Mouse (Mus musculus): ENCODE measurements around the gene Urad. TPM values are rescaled to one million over a fixed set of nuclear protein-coding genes. Genes with fewer than 3 reads are reported as not detected.

Urad gene
- polyA plus RNA-seq, 1 experiment from 2014 or later, result not detected

DNA sequence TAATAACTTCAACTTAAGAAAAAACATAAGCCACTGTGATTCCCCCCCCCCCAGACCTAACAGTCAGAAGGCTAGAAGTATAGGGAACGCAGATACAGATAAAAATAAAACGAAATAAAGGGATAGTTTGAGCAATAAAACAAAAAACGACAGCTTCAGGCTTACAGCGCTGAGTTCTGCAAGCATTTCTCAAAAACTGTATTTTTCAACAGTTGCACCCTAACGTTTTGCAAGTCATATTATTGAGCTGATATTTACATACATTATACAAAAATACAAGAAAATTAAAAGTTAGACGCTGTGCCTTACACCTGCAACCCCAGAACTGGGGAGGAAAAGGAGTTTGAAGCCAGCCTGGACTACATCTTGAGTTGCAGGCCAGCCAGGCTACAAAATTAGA, 52.9 kb downstream of the Urad start:
- H3K4me3 ChIP-seq (replicated peaks), result no peak overlapping the region
- H3K27ac ChIP-seq, result no peak overlapping the region
- H3K4me1 ChIP-seq, result peaks cover 5% of the 10 kb centered on the region; the same call in 1 of the 2 replicates
- no peaks in the 10 kb centered on the region for H3K36me3 ChIP-seq (replicated peaks)
- WGBS, result 4% methylated on average over 6 of the region's 6 CpGs
- H3K27me3 ChIP-seq, result peaks cover 96% of the 10 kb centered on the region
- no peak overlapping the region for H3K4me2 ChIP-seq
- ATAC-seq (ENCODE audit: low FRiP score), result no peak
- no peak overlapping the region for H3K9ac ChIP-seq
- H3K9me3 ChIP-seq, result no peaks in the 10 kb centered on the region

DNA sequence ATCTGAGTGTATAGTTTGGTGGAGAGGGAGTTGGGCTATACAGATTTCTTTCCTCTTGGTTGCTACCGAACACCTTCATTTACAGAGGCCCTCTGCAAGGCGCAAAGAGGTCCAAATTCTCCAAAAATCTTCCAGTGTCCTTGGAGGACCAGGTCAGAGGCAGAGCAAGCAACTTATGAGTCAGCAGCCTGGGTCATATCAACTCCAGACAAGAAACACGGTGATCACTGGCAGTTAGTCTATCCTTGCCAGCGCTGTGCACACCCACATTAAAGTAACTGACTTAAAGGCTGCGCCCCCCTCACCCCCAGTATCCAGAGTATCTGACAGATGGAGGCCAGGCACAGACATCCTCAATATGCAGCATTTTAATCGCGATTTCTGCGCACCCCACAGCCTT, 53.5 kb downstream of the Urad start:
- Histone ChIP-seq H3K27ac (no peak overlapping the region), H3K4me2 (no peak overlapping the region), H3K9me3 (no peaks in the 10 kb centered on the region), H3K27me3 (peaks cover 97% of the 10 kb centered on the region), H3K4me3 (replicated peaks) (no peak overlapping the region), H3K4me1 (peaks cover 5% of the 10 kb centered on the region; the same call in 1 of the 2 replicates), H3K36me3 (replicated peaks) (no peaks in the 10 kb centered on the region), H3K9ac (no peak overlapping the region)
- WGBS, result 3% methylated on average over 8 of the region's 8 CpGs
- ATAC-seq (ENCODE audit: low FRiP score), result no peak

DNA sequence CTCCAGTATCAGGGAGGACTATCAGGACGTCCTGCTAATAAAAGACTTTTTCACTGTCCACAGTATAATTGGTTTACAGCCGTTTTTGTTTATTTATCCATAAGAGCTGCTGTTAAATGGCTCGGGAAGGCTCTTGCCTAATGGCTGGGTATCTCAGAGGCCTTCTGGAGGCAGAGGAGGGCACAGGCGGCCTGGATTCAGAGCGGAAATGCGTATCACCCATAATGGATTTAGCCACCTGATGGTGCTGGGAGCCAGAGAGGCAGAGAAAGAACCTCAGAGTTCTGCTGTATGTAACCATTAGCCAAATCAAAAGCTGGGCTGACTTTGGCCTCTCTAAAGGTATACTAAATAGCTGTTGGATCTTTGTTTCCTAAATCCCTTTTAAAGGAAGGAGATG, 54.8 kb downstream of the Urad start:
- Histone ChIP-seq H3K27me3 (peaks cover 94% of the 10 kb centered on the region), H3K4me3 (replicated peaks) (no peak overlapping the region)

More for the DNA sequence above, 54.8 kb downstream of the Urad start:
- Histone ChIP-seq H3K9me3 (no peaks in the 10 kb centered on the region), H3K36me3 (replicated peaks) (no peaks in the 10 kb centered on the region), H3K4me1 (peaks cover 5% of the 10 kb centered on the region; the same call in 1 of the 2 replicates), H3K4me2 (no peak overlapping the region), H3K27ac (no peak overlapping the region), H3K9ac (no peak overlapping the region)
- ATAC-seq (ENCODE audit: low FRiP score), result no peak
- WGBS, result 8% methylated on average over 6 of the region's 6 CpGs

Small RNA genes within 50 kb of the gene (microRNA-seq; reads per million reads assigned to microRNA genes)
- not detected for gene Mir7k

Other genes starting within 250 kb of the Urad start
- 7.4 and 7.7 TPM in 2 replicates for gene Lnx2, start 245.9 kb downstream of the Urad start, polyA plus RNA-seq (2016; fragmentation: Nextera tagmentation; extraction: Ambion mirVana)
- 96.9 and 99.6 TPM in 2 replicates for gene Polr1d, start 245.4 kb downstream of the Urad start, polyA plus RNA-seq (2016; fragmentation: Nextera tagmentation; extraction: Ambion mirVana)
- gene Gsx1, start 133.7 kb downstream of the Urad start, polyA plus RNA-seq (2016; fragmentation: Nextera tagmentation; extraction: Ambion mirVana), result 8.6 and 8.7 TPM in 2 replicates
- not detected in 2 replicates for gene Pdx1, start 52.5 kb downstream of the Urad start, polyA plus RNA-seq (2016; fragmentation: Nextera tagmentation; extraction: Ambion mirVana)
- gene Cdx2, start 15.2 kb downstream of the Urad start, polyA plus RNA-seq (2016; fragmentation: Nextera tagmentation; extraction: Ambion mirVana), result not detected in 2 replicates
- 0.05 and 0.11 TPM in 2 replicates for gene Flt3, start 78.0 kb upstream of the Urad start, polyA plus RNA-seq (2016; fragmentation: Nextera tagmentation; extraction: Ambion mirVana)
- 43.4 and 55.1 TPM in 2 replicates for gene Pan3, start 107.7 kb upstream of the Urad start, polyA plus RNA-seq (2016; fragmentation: Nextera tagmentation; extraction: Ambion mirVana)

All from forebrain, embryonic 12.5 days (tissue).